Mouse (Mus musculus): ENCODE results near the gene Neil1. TPM values are rescaled to one million over a fixed set of nuclear protein-coding genes. Genes with fewer than 3 reads are reported as not detected.

The Neil1 gene
- polyA plus RNA-seq, 1 experiment from 2014 or later: 8.0 TPM

DNA sequence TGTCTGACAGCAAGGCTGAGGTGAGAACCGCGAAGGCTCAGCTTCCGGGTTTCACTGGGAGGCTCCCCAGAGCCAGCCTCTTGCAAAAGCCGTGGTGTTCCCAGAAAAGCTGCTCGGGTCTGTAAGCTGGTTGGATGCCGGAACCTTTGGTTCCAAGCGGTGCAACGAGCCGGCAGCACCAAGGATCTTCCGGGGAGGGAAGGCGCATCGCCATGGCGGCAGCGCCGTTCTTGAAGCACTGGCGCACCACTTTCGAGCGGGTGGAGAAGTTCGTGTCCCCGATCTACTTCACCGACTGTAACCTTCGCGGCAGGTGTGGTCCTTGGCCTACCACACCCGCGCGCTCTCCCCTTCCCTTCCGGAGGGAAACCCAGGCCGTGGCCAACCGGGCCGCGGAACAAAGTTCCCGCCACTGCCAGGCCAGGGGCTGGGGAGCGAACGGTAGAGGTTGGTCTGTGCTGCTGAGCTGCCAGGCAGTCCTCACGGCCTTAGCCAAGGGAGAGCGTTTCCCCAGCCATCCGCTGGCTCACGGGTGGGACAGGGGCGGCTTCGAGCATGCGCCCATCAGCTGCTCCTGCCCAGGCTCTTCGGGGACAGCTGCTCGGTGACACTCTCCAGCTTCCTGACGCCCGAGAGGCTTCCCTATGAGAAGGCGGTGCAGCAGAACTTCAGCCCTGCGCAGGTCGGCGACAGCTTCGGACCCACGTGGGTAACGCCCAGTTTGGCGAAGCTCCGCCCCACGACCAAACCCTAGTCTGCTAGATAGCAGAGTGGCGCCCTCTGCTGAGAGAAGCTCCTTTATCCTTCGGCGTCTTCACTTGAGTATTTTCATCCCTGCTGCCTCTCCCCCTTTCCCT lies 17.3 kb downstream of the Neil1 start, which contains the start of gene Man2c1:
Gene Man2c1 (plus strand): TSS at position 114 of the 857 bp plus-strand sequence.
- peak within 1 kb of the TSS; percentile 72 for H3K4me3 ChIP-seq
- peak within 1 kb of the TSS; percentile 94 for H3K27ac ChIP-seq
- H3K4me1 ChIP-seq (replicated peaks): peaks cover 17% of the 10 kb centered on the region
- peak; percentile 92 for DNase-seq (ENCODE audit: low spot score)
- H3K27me3 ChIP-seq (ENCODE audit: insufficient read depth, poor library complexity, severe bottlenecking): no peaks in the 10 kb centered on the region
- WGBS: under 1% methylated on average over 58 of the region's 58 CpGs
- H3K9me3 ChIP-seq: no peaks in the 10 kb centered on the region
- H3K36me3 ChIP-seq: peaks cover 55% of the 10 kb centered on the region

GRCm38 (mm10) chr9:57129641-57130040 lies 18.5 kb downstream of the Neil1 start:
- H3K4me1 ChIP-seq (replicated peaks): peaks cover 17% of the 10 kb centered on the region
- no peak for DNase-seq (ENCODE audit: low spot score)
- H3K4me3 ChIP-seq: peak overlapping the region; percentile 72
- no peaks in the 10 kb centered on the region for H3K27me3 ChIP-seq (ENCODE audit: insufficient read depth, poor library complexity, severe bottlenecking)
- H3K9me3 ChIP-seq: no peaks in the 10 kb centered on the region
- H3K36me3 ChIP-seq: peaks cover 55% of the 10 kb centered on the region
- no peak overlapping the region for H3K27ac ChIP-seq

- Histone ChIP-seq H3K27ac (no peak overlapping the region), H3K36me3 (peaks cover 99% of the 10 kb centered on the region), H3K4me3 (no peak overlapping the region), H3K27me3 (ENCODE audit: insufficient read depth, poor library complexity, severe bottlenecking) (no peaks in the 10 kb centered on the region), H3K4me1 (replicated peaks) (no peaks in the 10 kb centered on the region), H3K9me3 (no peaks in the 10 kb centered on the region)
- WGBS: 88% methylated on average over 13 of the region's 13 CpGs
- no peak for DNase-seq (ENCODE audit: low spot score)
These were observed 30.8 kb downstream of the Neil1 start for GRCm38 (mm10) chr9:57117261-57117755.

Other genes starting within 250 kb of the Neil1 start
- gene Snx33, start 219.9 kb downstream of the Neil1 start, polyA plus RNA-seq (2016; fragmentation: Nextera tagmentation; extraction: Ambion mirVana): 6.7 and 9.2 TPM in 2 replicates
- gene Imp3, start 210.8 kb downstream of the Neil1 start, polyA plus RNA-seq (2016; fragmentation: Nextera tagmentation; extraction: Ambion mirVana): 66.8 and 67.9 TPM in 2 replicates
- gene Snupn, start 197.4 kb downstream of the Neil1 start, polyA plus RNA-seq (2016; fragmentation: Nextera tagmentation; extraction: Ambion mirVana): 28.4 and 28.6 TPM in 2 replicates
- 20.5 and 21.4 TPM in 2 replicates for gene Ptpn9, start 153.4 kb downstream of the Neil1 start, polyA plus RNA-seq (2016; fragmentation: Nextera tagmentation; extraction: Ambion mirVana)
- 46.7 and 51.0 TPM in 2 replicates for gene Sin3a, start 76.3 kb downstream of the Neil1 start, polyA plus RNA-seq (2016; fragmentation: Nextera tagmentation; extraction: Ambion mirVana)
- gene Man2c1, start 17.6 kb downstream of the Neil1 start, polyA plus RNA-seq (2016; fragmentation: Nextera tagmentation; extraction: Ambion mirVana): 58.7 and 62.5 TPM in 2 replicates
- 110 and 134 TPM in 2 replicates for gene Commd4, start 10.0 kb upstream of the Neil1 start, polyA plus RNA-seq (2016; fragmentation: Nextera tagmentation; extraction: Ambion mirVana)
- gene Trcg1, start 88.3 kb upstream of the Neil1 start, polyA plus RNA-seq (2016; fragmentation: Nextera tagmentation; extraction: Ambion mirVana): not detected in 2 replicates
- gene 1700017B05Rik, start 114.3 kb upstream of the Neil1 start, polyA plus RNA-seq (2016; fragmentation: Nextera tagmentation; extraction: Ambion mirVana): 9.5 and 10.9 TPM in 2 replicates